Mouse (Mus musculus) hindbrain, embryonic 10.5 days (tissue): Measurements from ENCODE around the gene Dock9. TPM values are rescaled to one million over a fixed set of nuclear protein-coding genes. Genes with fewer than 3 reads are reported as not detected.
"Not testable (repeated sequence)": the region's sequence is repeated elsewhere in the genome, so short reads cannot be mapped to it uniquely, and the experiment has no call there.

ENCODE experiments used
- DNase-seq: peaks from one replicate; pipeline ENCODE4 v3.0.0-alpha.2; 2017; ENCODE audit warnings: low spot score
- H3K27ac ChIP-seq: fragments of 300-500 bp; sonication (generic); 2 replicates; pipeline ENCODE4 v1.5.1; 2016; ENCODE audit warnings: mild to moderate bottlenecking, moderate library complexity
- H3K27me3 ChIP-seq: fragments of 300-500 bp; sonication (generic); 2 replicates; pipeline ENCODE4 v1.6.1; 2016; ENCODE audit warnings: mild to moderate bottlenecking; ENCODE audit not compliant: poor library complexity, insufficient read depth, severe bottlenecking
- H3K36me3 ChIP-seq: fragments of 300-500 bp; sonication (generic); 2 replicates; pipeline ENCODE4 v1.6.1; 2016; ENCODE audit warnings: mild to moderate bottlenecking, moderate library complexity
- H3K4me1 ChIP-seq: fragments of 300-500 bp; sonication (generic); replicated peaks from 2 replicates; pipeline ENCODE4 v1.6.1; 2016; ENCODE audit warnings: mild to moderate bottlenecking
- H3K4me3 ChIP-seq: fragments of 300-500 bp; sonication (generic); 2 replicates; pipeline ENCODE4 v1.5.1; 2016; ENCODE audit warnings: mild to moderate bottlenecking, moderate library complexity
- H3K9me3 ChIP-seq: fragments of 300-500 bp; sonication (generic); 2 replicates; pipeline ENCODE4 v1.6.1; 2016; ENCODE audit warnings: mild to moderate bottlenecking, moderate library complexity
- WGBS: fragments of 180-500 bp; shearing (Covaris S2); methylation state at CpG from one replicate; pipeline ENCODE4 v1.1.7; 2016; 5-methylcytosine and 5-hydroxymethylcytosine counted together
- polyA plus RNA-seq: library from polyadenylated mRNA; unstranded; fragments of >200 nt; fragmentation: Nextera tagmentation; extraction: Ambion mirVana; gene quantifications from 2 replicates; pipeline ENCODE4 v1.2.1, GENCODE M21; 2016

Gene Dock9
- polyA plus RNA-seq, 1 experiment from 2014 or later = 3.3 TPM

- no peaks in the 10 kb centered on the region for H3K4me1 ChIP-seq
- H3K36me3 ChIP-seq = peaks cover 9% of the 10 kb centered on the region; the same call in 1 of the 2 replicates
- no peak for DNase-seq
- no peak overlapping the region for H3K4me3 ChIP-seq
- no peak overlapping the region for H3K27ac ChIP-seq
- H3K9me3 ChIP-seq = no peaks in the 10 kb centered on the region
- H3K27me3 ChIP-seq = no peaks in the 10 kb centered on the region
- 90% methylated on average over 12 of the region's 12 CpGs for WGBS
Observed at GRCm38 (mm10) chr14:121636935-121637510, 160.6 kb downstream of the Dock9 start.

- no peak for DNase-seq
- Histone ChIP-seq H3K4me1 (no peaks in the 10 kb centered on the region), H3K27ac (no peak overlapping the region), H3K36me3 (peaks cover 9% of the 10 kb centered on the region; the same call in 1 of the 2 replicates), H3K9me3 (no peaks in the 10 kb centered on the region), H3K4me3 (no peak overlapping the region), H3K27me3 (no peaks in the 10 kb centered on the region)
- WGBS = 94% methylated on average over 11 of the region's 11 CpGs
Observed at GRCm38 (mm10) chr14:121634736-121635430, 162.8 kb downstream of the Dock9 start.

GRCm38 (mm10) chr14:121634093-121634735 lies 163.4 kb downstream of the Dock9 start:
- no peak for DNase-seq
- H3K4me3 ChIP-seq = no peak overlapping the region
- no peaks in the 10 kb centered on the region for H3K4me1 ChIP-seq
- no peaks in the 10 kb centered on the region for H3K9me3 ChIP-seq
- H3K27ac ChIP-seq = no peak overlapping the region
- peaks cover 6% of the 10 kb centered on the region; the same call in 1 of the 2 replicates for H3K36me3 ChIP-seq
- no peaks in the 10 kb centered on the region for H3K27me3 ChIP-seq
- 83% methylated on average over 14 of the region's 14 CpGs for WGBS

GRCm38 (mm10) chr14:121631934-121632333 lies 165.7 kb downstream of the Dock9 start:
- Histone ChIP-seq H3K4me3 (no peak overlapping the region), H3K36me3 (no peaks in the 10 kb centered on the region), H3K9me3 (no peaks in the 10 kb centered on the region), H3K27me3 (no peaks in the 10 kb centered on the region), H3K4me1 (no peaks in the 10 kb centered on the region), H3K27ac (no peak overlapping the region)
- 93% methylated on average over 8 of the region's 8 CpGs for WGBS
- DNase-seq = no peak

GRCm38 (mm10) chr14:121626741-121627140 lies 170.9 kb downstream of the Dock9 start:
- Histone ChIP-seq H3K4me3 (no peak overlapping the region), H3K9me3 (no peaks in the 10 kb centered on the region), H3K27me3 (no peaks in the 10 kb centered on the region), H3K27ac (no peak overlapping the region), H3K4me1 (no peaks in the 10 kb centered on the region), H3K36me3 (no peaks in the 10 kb centered on the region)
- no peak for DNase-seq
- WGBS = 83% methylated on average over 12 of the region's 12 CpGs

GRCm38 (mm10) chr14:121623996-121624542 lies 173.6 kb downstream of the Dock9 start:
- not testable (repeated sequence) for H3K4me1 ChIP-seq, H3K9me3 ChIP-seq, H3K27ac ChIP-seq, H3K4me3 ChIP-seq, H3K36me3 ChIP-seq, DNase-seq, H3K27me3 ChIP-seq
- WGBS = 88% methylated on average over 6 of the region's 6 CpGs

- no peaks in the 10 kb centered on the region for H3K4me1 ChIP-seq
- peaks cover 6% of the 10 kb centered on the region; the same call in 1 of the 2 replicates for H3K36me3 ChIP-seq
- 93% methylated on average over 3 of the region's 3 CpGs for whole genome bisulfite sequencing
- no peaks in the 10 kb centered on the region for H3K27me3 ChIP-seq
- no peak for DNase-seq
- no peak overlapping the region for H3K27ac ChIP-seq
- no peaks in the 10 kb centered on the region for H3K9me3 ChIP-seq
- no peak overlapping the region for H3K4me3 ChIP-seq
Observed at GRCm38 (mm10) chr14:121621806-121622205, 175.8 kb downstream of the Dock9 start.

- no peaks in the 10 kb centered on the region for H3K9me3 ChIP-seq
- 88% methylated on average over 3 of the region's 3 CpGs for WGBS
- H3K36me3 ChIP-seq = peaks cover 6% of the 10 kb centered on the region; the same call in 1 of the 2 replicates
- H3K4me3 ChIP-seq = no peak overlapping the region
- no peak overlapping the region for H3K27ac ChIP-seq
- H3K4me1 ChIP-seq = no peaks in the 10 kb centered on the region
- DNase-seq = no peak
- H3K27me3 ChIP-seq = no peaks in the 10 kb centered on the region
Observed at GRCm38 (mm10) chr14:121620567-121620966, 177.1 kb downstream of the Dock9 start.

GRCm38 (mm10) chr14:121620157-121620556 lies 177.5 kb downstream of the Dock9 start:
- 96% methylated on average over 7 of the region's 7 CpGs for WGBS

GRCm38 (mm10) chr14:121617645-121618390 lies 179.8 kb downstream of the Dock9 start:
- Histone ChIP-seq H3K27ac (no peak overlapping the region), H3K36me3 (peaks cover 6% of the 10 kb centered on the region; the same call in 1 of the 2 replicates), H3K4me1 (no peaks in the 10 kb centered on the region), H3K9me3 (no peaks in the 10 kb centered on the region), H3K27me3 (no peaks in the 10 kb centered on the region), H3K4me3 (no peak overlapping the region)
- DNase-seq = no peak
- WGBS = 90% methylated on average over 4 of the region's 4 CpGs

More at GRCm38 (mm10) chr14:121620157-121620556, 177.5 kb downstream of the Dock9 start:
- H3K4me3 ChIP-seq = no peak overlapping the region
- H3K4me1 ChIP-seq = no peaks in the 10 kb centered on the region
- H3K27ac ChIP-seq = no peak overlapping the region
- no peaks in the 10 kb centered on the region for H3K27me3 ChIP-seq
- no peaks in the 10 kb centered on the region for H3K9me3 ChIP-seq
- no peak for DNase-seq
- H3K36me3 ChIP-seq = peaks cover 6% of the 10 kb centered on the region; the same call in 1 of the 2 replicates

- H3K9me3 ChIP-seq = no peaks in the 10 kb centered on the region
- no peak overlapping the region for H3K4me3 ChIP-seq
- 89% methylated on average over 10 of the region's 10 CpGs for WGBS
- no peaks in the 10 kb centered on the region for H3K36me3 ChIP-seq
- H3K4me1 ChIP-seq = 0 out of 2 replicates have a peak, but pooled peaks cover 5% of the 10 kb centered on the region
- H3K27ac ChIP-seq = no peak overlapping the region
- no peaks in the 10 kb centered on the region for H3K27me3 ChIP-seq
- no peak for DNase-seq
Observed at GRCm38 (mm10) chr14:121615431-121615830, 182.2 kb downstream of the Dock9 start.

GRCm38 (mm10) chr14:121614461-121615170 lies 183.0 kb downstream of the Dock9 start:
- DNase-seq = no peak
- no peaks in the 10 kb centered on the region for H3K36me3 ChIP-seq
- WGBS = 86% methylated on average over 6 of the region's 6 CpGs
- no peaks in the 10 kb centered on the region for H3K27me3 ChIP-seq
- 0 out of 2 replicates have a peak, but pooled peaks cover 5% of the 10 kb centered on the region for H3K4me1 ChIP-seq
- no peak overlapping the region for H3K27ac ChIP-seq
- H3K9me3 ChIP-seq = no peaks in the 10 kb centered on the region
- H3K4me3 ChIP-seq = no peak overlapping the region
